Mouse (Mus musculus) lung, embryonic 16.5 days (tissue): ENCODE measurements around the gene Rbm12. TPM values are rescaled to one million over a fixed set of nuclear protein-coding genes. Genes with fewer than 3 reads are reported as not detected.

Experiments
- ATAC-seq: fragments of 200-750 bp; cut with Nextera tagmentation; 2 replicates; pipeline ENCODE4 v1.8.0; 2017; ENCODE audit warnings: low read depth, mild to moderate bottlenecking, moderate library complexity
- H3K27ac ChIP-seq: fragments of 300-500 bp; sonication (generic); 2 replicates; pipeline ENCODE4 v1.5.1; 2014; ENCODE audit warnings: mild to moderate bottlenecking, control low read depth, low read length
- H3K27me3 ChIP-seq: fragments of 300-500 bp; sonication (generic); 2 replicates; pipeline ENCODE4 v1.6.1; 2014; ENCODE audit warnings: low read depth, low read length, mixed read lengths; ENCODE audit not compliant: control insufficient read depth, insufficient read depth
- H3K36me3 ChIP-seq: fragments of 300-500 bp; sonication (generic); 2 replicates; pipeline ENCODE4 v1.6.1; 2014; ENCODE audit warnings: low read length; ENCODE audit not compliant: control insufficient read depth, insufficient read depth
- H3K4me1 ChIP-seq: fragments of 300-500 bp; sonication (generic); replicated peaks from 2 replicates; pipeline ENCODE4 v1.6.1; 2014; ENCODE audit warnings: low read length, mixed read lengths; ENCODE audit not compliant: control insufficient read depth, insufficient read depth
- H3K4me2 ChIP-seq: fragments of 300-500 bp; sonication (generic); 2 replicates; pipeline ENCODE4 v1.6.1; 2014; ENCODE audit warnings: low read depth, low read length, control low read depth
- H3K4me3 ChIP-seq: fragments of 300-500 bp; sonication (generic); 2 replicates; pipeline ENCODE4 v1.5.1; 2014; ENCODE audit warnings: mild to moderate bottlenecking, low read length, control low read depth
- H3K9ac ChIP-seq: fragments of 300-500 bp; sonication (generic); 2 replicates; pipeline ENCODE4 v1.6.1; 2014; ENCODE audit warnings: low read length, control low read depth
- H3K9me3 ChIP-seq: fragments of 300-500 bp; sonication (generic); 2 replicates; pipeline ENCODE4 v1.6.1; 2016; ENCODE audit warnings: low read length; ENCODE audit not compliant: control insufficient read depth
- WGBS: fragments of 180-500 bp; shearing (Covaris S2); extraction: QIAGEN DNeasy Blood & Tissue Kit; methylation state at CpG from one replicate; pipeline ENCODE4 v1.1.7; 2014; 5-methylcytosine and 5-hydroxymethylcytosine counted together
- polyA plus RNA-seq: library from polyadenylated mRNA; unstranded; fragments of >200 nt; fragmentation: Nextera tagmentation; extraction: Ambion mirVana; gene quantifications from 2 replicates; pipeline ENCODE4 v1.2.1, GENCODE M21; 2015

Rbm12 gene
- polyA plus RNA-seq = 24.6 and 31.3 TPM in 2 replicates

- Histone ChIP-seq H3K4me2 (peak within 1 kb of the TSS; percentile 73), H3K9me3 (no peaks in the 10 kb centered on the region), H3K4me1 (peaks cover 10% of the 10 kb centered on the region), H3K9ac (peak within 1 kb of the TSS; percentile 90), H3K27ac (peak within 1 kb of the TSS; percentile 77), H3K27me3 (no peaks in the 10 kb centered on the region), H3K36me3 (no peaks in the 10 kb centered on the region), H3K4me3 (peak within 1 kb of the TSS; percentile 83)
- ATAC-seq = peak; percentile 96
- WGBS = under 1% methylated on average over 65 of the region's 74 CpGs
Measured at GRCm38 (mm10) chr2:156111358-156112079, at the start of gene Rbm12, which contains the start of gene Cpne1. Rbm12 (minus strand) TSS chr2:156111978. Cpne1 (minus strand) TSS chr2:156111965.

- Histone ChIP-seq H3K9me3 (no peaks in the 10 kb centered on the region), H3K4me1 (no peaks in the 10 kb centered on the region), H3K27me3 (no peaks in the 10 kb centered on the region), H3K4me3 (no peak overlapping the region), H3K9ac (no peak overlapping the region), H3K36me3 (peaks cover 39% of the 10 kb centered on the region), H3K27ac (no peak overlapping the region), H3K4me2 (no peak overlapping the region)
- no peak for ATAC-seq
Measured at GRCm38 (mm10) chr2:156151538-156151937, 39.8 kb upstream of the Rbm12 start.

GRCm38 (mm10) chr2:156147316-156147915 lies 35.6 kb upstream of the Rbm12 start:
- H3K9ac ChIP-seq = no peak overlapping the region
- no peak overlapping the region for H3K4me3 ChIP-seq
- no peaks in the 10 kb centered on the region for H3K9me3 ChIP-seq
- H3K4me2 ChIP-seq = no peak overlapping the region
- no peak for ATAC-seq
- H3K27ac ChIP-seq = no peak overlapping the region
- H3K4me1 ChIP-seq = peaks cover 4% of the 10 kb centered on the region
- WGBS = 82% methylated on average over 3 of the region's 3 CpGs
- no peaks in the 10 kb centered on the region for H3K27me3 ChIP-seq
- H3K36me3 ChIP-seq = peaks cover 24% of the 10 kb centered on the region

- no peak for ATAC-seq
- WGBS = 61% methylated on average over 5 of the region's 5 CpGs
- H3K27ac ChIP-seq = no peak overlapping the region
- H3K36me3 ChIP-seq = peaks cover 24% of the 10 kb centered on the region
- H3K9me3 ChIP-seq = no peaks in the 10 kb centered on the region
- no peak overlapping the region for H3K9ac ChIP-seq
- no peak overlapping the region for H3K4me3 ChIP-seq
- no peak overlapping the region for H3K4me2 ChIP-seq
- H3K27me3 ChIP-seq = no peaks in the 10 kb centered on the region
- H3K4me1 ChIP-seq = peaks cover 4% of the 10 kb centered on the region
Measured at GRCm38 (mm10) chr2:156146272-156146989, 34.7 kb upstream of the Rbm12 start.

- 0 out of 2 replicates have a peak overlapping the region, but pooled peaks have one; percentile 35 for H3K9ac ChIP-seq
- no peak overlapping the region for H3K4me3 ChIP-seq
- WGBS = 53% methylated on average over 11 of the region's 11 CpGs
- peaks cover 23% of the 10 kb centered on the region for H3K36me3 ChIP-seq
- no peak overlapping the region for H3K27ac ChIP-seq
- H3K4me1 ChIP-seq = peaks cover 4% of the 10 kb centered on the region
- no peaks in the 10 kb centered on the region for H3K9me3 ChIP-seq
- peak overlapping the region; percentile 71 for H3K4me2 ChIP-seq
- no peaks in the 10 kb centered on the region for H3K27me3 ChIP-seq
- ATAC-seq = no peak
Measured at GRCm38 (mm10) chr2:156145486-156146130, 33.8 kb upstream of the Rbm12 start.

- peak; percentile 98 for ATAC-seq
Measured at GRCm38 (mm10) chr2:156143953-156144724, 32.4 kb upstream of the Rbm12 start, which contains the start of the genes Romo1 and Nfs1. Romo1 (plus strand) TSS chr2:156144039. Nfs1 (minus strand) TSS chr2:156144186.

GRCm38 (mm10) chr2:156143367-156143766 lies 31.6 kb upstream of the Rbm12 start:
- Histone ChIP-seq H3K4me1 (peaks cover 4% of the 10 kb centered on the region), H3K4me2 (peak overlapping the region; percentile 71), H3K27me3 (no peaks in the 10 kb centered on the region), H3K4me3 (peak overlapping the region; percentile 86), H3K9ac (peak overlapping the region; percentile 95), H3K9me3 (no peaks in the 10 kb centered on the region), H3K27ac (peak overlapping the region; percentile 95), H3K36me3 (peaks cover 11% of the 10 kb centered on the region)
- under 1% methylated on average over 16 of the region's 16 CpGs for WGBS
- peak; percentile 3 for ATAC-seq

More at GRCm38 (mm10) chr2:156143953-156144724, 32.4 kb upstream of the Rbm12 start, which contains the start of the genes Romo1 and Nfs1:
- peak within 1 kb of the TSS; percentile 86 for H3K4me3 ChIP-seq
- H3K9ac ChIP-seq = peak within 1 kb of the TSS; percentile 95
- peak within 1 kb of the TSS; percentile 95 for H3K27ac ChIP-seq
- H3K36me3 ChIP-seq = peaks cover 15% of the 10 kb centered on the region
- under 1% methylated on average over 60 of the region's 70 CpGs for WGBS
- no peaks in the 10 kb centered on the region for H3K27me3 ChIP-seq
- peaks cover 4% of the 10 kb centered on the region for H3K4me1 ChIP-seq
- H3K4me2 ChIP-seq = peak within 1 kb of the TSS; percentile 71
- no peaks in the 10 kb centered on the region for H3K9me3 ChIP-seq

GRCm38 (mm10) chr2:156142820-156143219 lies 31.0 kb upstream of the Rbm12 start:
- H3K9ac ChIP-seq = peak overlapping the region; percentile 95
- H3K27ac ChIP-seq = no peak overlapping the region
- H3K4me2 ChIP-seq = peak overlapping the region; percentile 71
- no peaks in the 10 kb centered on the region for H3K27me3 ChIP-seq
- peaks cover 7% of the 10 kb centered on the region; the same call in 1 of the 2 replicates for H3K36me3 ChIP-seq
- 77% methylated on average over 2 of the region's 2 CpGs for WGBS
- no peaks in the 10 kb centered on the region for H3K9me3 ChIP-seq
- ATAC-seq = no peak
- peak overlapping the region; percentile 86; the same call in 1 of the 2 replicates for H3K4me3 ChIP-seq
- H3K4me1 ChIP-seq = peaks cover 4% of the 10 kb centered on the region
